Mouse (Mus musculus) lung, embryonic 14.5 days (tissue): ENCODE measurements around the gene Fgfr3. TPM values are rescaled to one million over a fixed set of nuclear protein-coding genes. Genes with fewer than 3 reads are reported as not detected.
A peak's percentile ranks its signal among the peaks of the same experiment; 100 is the strongest.

Experiments
- ATAC-seq: fragments of 200-750 bp; cut with Nextera tagmentation; 2 replicates; pipeline ENCODE4 v1.8.0; 2017; ENCODE audit warnings: mild to moderate bottlenecking, moderate TSS enrichment, moderate library complexity; ENCODE audit not compliant: insufficient read depth
- DNase-seq: peaks from one replicate; pipeline ENCODE4 v3.0.0-alpha.2; 2015
- H3K27ac ChIP-seq: fragments of 300-500 bp; sonication (generic); 2 replicates; pipeline ENCODE4 v1.5.1; 2014; ENCODE audit warnings: low read depth, mild to moderate bottlenecking, moderate library complexity
- H3K27me3 ChIP-seq: fragments of 300-500 bp; sonication (generic); 2 replicates; pipeline ENCODE4 v1.6.1; 2014; ENCODE audit warnings: low read length, control low read depth; ENCODE audit not compliant: insufficient read depth
- H3K36me3 ChIP-seq: fragments of 300-500 bp; sonication (generic); 2 replicates; pipeline ENCODE4 v1.6.1; 2014; ENCODE audit warnings: control low read depth; ENCODE audit not compliant: insufficient read depth
- H3K4me1 ChIP-seq: fragments of 300-500 bp; sonication (generic); 2 replicates; pipeline ENCODE4 v1.6.1; 2014; ENCODE audit warnings: antibody characterized with exemption, control low read depth; ENCODE audit not compliant: insufficient read depth
- H3K4me2 ChIP-seq: fragments of 300-500 bp; sonication (generic); 2 replicates; pipeline ENCODE4 v1.6.1; 2014; ENCODE audit warnings: mild to moderate bottlenecking
- H3K4me3 ChIP-seq: fragments of 300-500 bp; sonication (generic); 2 replicates; pipeline ENCODE4 v1.5.1; 2014; ENCODE audit warnings: low read depth, low read length
- H3K9ac ChIP-seq: fragments of 300-500 bp; sonication (generic); 2 replicates; pipeline ENCODE4 v1.6.1; 2014
- H3K9me3 ChIP-seq: fragments of 300-500 bp; sonication (generic); 2 replicates; pipeline ENCODE4 v1.6.1; 2016; ENCODE audit warnings: low read depth, low read length, control low read depth
- CTCF ChIP-seq: IDR thresholded peaks from 2 replicates; pipeline ENCODE4 v1.5.1; 2016; ENCODE audit warnings: antibody characterized with exemption, low read depth
- WGBS: fragments of 180-500 bp; shearing (Covaris S2); extraction: QIAGEN DNeasy Blood & Tissue Kit; methylation state at CpG from one replicate; pipeline ENCODE4 v1.1.7; 2014; 5-methylcytosine and 5-hydroxymethylcytosine counted together
- polyA plus RNA-seq: library from polyadenylated mRNA; unstranded; fragments of >200 nt; fragmentation: Nextera tagmentation; extraction: Ambion mirVana; gene quantifications from 2 replicates; pipeline ENCODE4 v1.2.1, GENCODE M21; 2014

Fgfr3 gene
- polyA plus RNA-seq, 1 experiment from 2014 or later, result 52.5 TPM

GRCm38 (mm10) chr5:33722266-33723018 is 968 bp downstream of the Fgfr3 start:
- TF ChIP-seq CTCF, result no peak; the same call in 1 of the 2 replicates
- Histone ChIP-seq H3K4me2 (peak overlapping the region; percentile 96), H3K4me1 (peaks cover 31% of the 10 kb centered on the region), H3K4me3 (peak overlapping the region; percentile 90), H3K27me3 (peaks cover 17% of the 10 kb centered on the region; the same call in 1 of the 2 replicates), H3K27ac (peak overlapping the region; percentile 72), H3K36me3 (peaks cover 11% of the 10 kb centered on the region), H3K9ac (peak overlapping the region; percentile 81), H3K9me3 (no peaks in the 10 kb centered on the region)
- peak; percentile 67 for DNase-seq
- ATAC-seq, result no peak
- under 1% methylated on average over 53 of the region's 53 CpGs for WGBS

DNA sequence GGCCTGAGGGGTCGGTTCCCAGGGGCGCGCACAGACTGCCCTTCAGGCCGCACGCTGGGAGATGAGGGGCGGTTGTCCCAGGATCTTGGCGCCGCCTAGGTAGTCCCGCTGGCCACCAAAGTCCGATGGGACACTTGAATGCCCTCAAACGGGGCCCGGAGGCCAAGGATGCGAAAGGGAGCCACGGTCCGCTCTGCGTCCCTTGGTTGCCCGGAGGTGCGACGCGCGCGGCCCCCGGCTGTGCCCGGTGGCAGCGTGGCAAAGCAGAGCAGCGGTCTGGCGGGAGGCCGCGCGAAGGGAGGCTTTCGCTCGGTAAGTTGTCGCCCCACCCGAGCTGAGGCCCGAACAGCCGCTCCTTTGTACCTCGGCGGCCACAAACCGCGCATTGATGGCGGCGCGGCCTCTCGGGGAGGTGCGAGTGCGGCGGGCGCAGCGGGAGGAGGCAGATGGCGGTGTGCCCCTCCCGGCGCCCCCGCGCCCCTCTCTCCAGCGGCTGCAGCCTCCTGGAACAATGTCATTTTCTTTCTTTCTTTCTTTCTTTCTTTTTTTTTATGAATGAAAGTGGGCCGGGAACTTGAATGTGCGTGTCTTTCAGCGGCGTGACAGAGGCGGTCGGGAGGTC is 1.7 kb downstream of the Fgfr3 start:
- no peak overlapping the region; the same call in 1 of the 2 replicates for H3K27ac ChIP-seq

GRCm38 (mm10) chr5:33723641-33724465 is 2.4 kb downstream of the Fgfr3 start:
- peak overlapping the region; percentile 96 for H3K4me2 ChIP-seq
- no peaks in the 10 kb centered on the region for H3K9me3 ChIP-seq
- TF ChIP-seq CTCF, result no peak
- H3K36me3 ChIP-seq, result peaks cover 25% of the 10 kb centered on the region
- H3K4me3 ChIP-seq, result peak overlapping the region; percentile 90
- ATAC-seq, result no peak
- WGBS, result 9% methylated on average over 36 of the region's 36 CpGs
- DNase-seq, result no peak
- peaks cover 31% of the 10 kb centered on the region for H3K4me1 ChIP-seq
- H3K27me3 ChIP-seq, result peaks cover 17% of the 10 kb centered on the region; the same call in 1 of the 2 replicates
- H3K27ac ChIP-seq, result no peak overlapping the region
- H3K9ac ChIP-seq, result peak overlapping the region; percentile 81

More for the DNA sequence above, 1.7 kb downstream of the Fgfr3 start:
- Histone ChIP-seq H3K9me3 (no peaks in the 10 kb centered on the region), H3K4me1 (peaks cover 31% of the 10 kb centered on the region), H3K36me3 (peaks cover 18% of the 10 kb centered on the region), H3K9ac (peak overlapping the region; percentile 81), H3K27me3 (peaks cover 17% of the 10 kb centered on the region; the same call in 1 of the 2 replicates), H3K4me3 (peak overlapping the region; percentile 90), H3K4me2 (peak overlapping the region; percentile 96)
- peak; percentile 36 for DNase-seq
- peak; percentile 53; the same call in 1 of the 2 replicates for TF ChIP-seq CTCF
- ATAC-seq, result no peak
- WGBS, result under 1% methylated on average over 58 of the region's 61 CpGs

GRCm38 (mm10) chr5:33726081-33726647 is 4.7 kb downstream of the Fgfr3 start:
- H3K4me1 ChIP-seq, result peaks cover 28% of the 10 kb centered on the region
- H3K4me2 ChIP-seq, result peak overlapping the region; percentile 96
- peak; percentile 42 for TF ChIP-seq CTCF
- peak; percentile 91 for DNase-seq
- H3K27ac ChIP-seq, result peak overlapping the region; percentile 81; the same call in 1 of the 2 replicates
- peaks cover 17% of the 10 kb centered on the region; the same call in 1 of the 2 replicates for H3K27me3 ChIP-seq
- peak; percentile 70 for ATAC-seq
- peaks cover 47% of the 10 kb centered on the region for H3K36me3 ChIP-seq
- H3K9ac ChIP-seq, result no peak overlapping the region
- no peak overlapping the region for H3K4me3 ChIP-seq
- 50% methylated on average over 7 of the region's 7 CpGs for WGBS
- H3K9me3 ChIP-seq, result no peaks in the 10 kb centered on the region

DNA sequence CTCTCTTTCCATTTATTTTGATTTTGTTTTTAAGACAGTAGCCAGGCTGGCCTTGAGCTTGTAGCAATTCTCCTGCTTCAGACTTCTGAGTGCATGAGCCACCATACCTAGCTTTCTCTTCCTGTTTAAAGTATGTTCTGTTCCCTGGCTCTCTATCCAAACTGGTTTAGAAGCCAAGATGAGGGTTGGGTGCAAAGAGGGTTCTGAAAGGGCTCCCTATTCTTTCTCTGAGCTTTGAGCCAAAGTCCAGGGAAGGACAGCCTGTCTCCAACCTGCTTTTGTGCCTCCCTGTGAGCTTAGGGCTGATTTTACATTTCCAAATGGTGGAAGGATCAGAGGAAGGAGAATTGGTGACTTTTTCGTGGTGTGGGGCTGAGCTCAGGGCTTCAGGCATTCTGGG is 5.4 kb downstream of the Fgfr3 start:
- ATAC-seq, result no peak
- H3K27me3 ChIP-seq, result peaks cover 17% of the 10 kb centered on the region; the same call in 1 of the 2 replicates
- no peak overlapping the region for H3K9ac ChIP-seq
- H3K4me2 ChIP-seq, result no peak overlapping the region
- peaks cover 24% of the 10 kb centered on the region for H3K4me1 ChIP-seq
- no peak for TF ChIP-seq CTCF
- H3K4me3 ChIP-seq, result no peak overlapping the region
- no peak overlapping the region for H3K27ac ChIP-seq
- no peak for DNase-seq
- H3K36me3 ChIP-seq, result peaks cover 54% of the 10 kb centered on the region
- WGBS, result 81% methylated on average over 1 of the region's 1 CpGs
- no peaks in the 10 kb centered on the region for H3K9me3 ChIP-seq

DNA sequence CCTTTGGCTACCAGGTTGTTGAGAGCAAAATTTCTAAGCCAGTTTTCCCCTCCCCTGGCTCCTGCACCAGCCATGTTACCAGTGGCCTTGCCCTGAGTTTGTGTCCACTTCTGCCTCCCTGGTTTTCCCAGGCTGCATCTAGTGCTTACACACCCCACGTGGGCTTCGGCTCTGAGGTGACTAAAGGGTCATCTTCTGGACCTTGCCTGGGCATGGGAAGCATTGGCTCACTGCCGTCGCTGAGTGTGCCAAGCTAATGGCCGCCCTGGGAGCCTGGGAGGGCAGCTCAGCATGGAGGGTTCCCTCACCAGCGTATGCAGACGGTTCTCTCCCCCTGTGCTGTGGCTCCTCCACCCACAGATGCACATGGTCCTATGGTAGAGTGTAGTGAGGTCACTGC is 7.4 kb downstream of the Fgfr3 start:
- WGBS, result 82% methylated on average over 7 of the region's 7 CpGs
- no peak for TF ChIP-seq CTCF
- no peak for DNase-seq
- H3K4me1 ChIP-seq, result peaks cover 23% of the 10 kb centered on the region
- H3K9me3 ChIP-seq, result no peaks in the 10 kb centered on the region
- H3K4me2 ChIP-seq, result no peak overlapping the region
- H3K9ac ChIP-seq, result no peak overlapping the region
- H3K27me3 ChIP-seq, result peaks cover 4% of the 10 kb centered on the region; the same call in 1 of the 2 replicates
- no peak overlapping the region for H3K27ac ChIP-seq
- H3K36me3 ChIP-seq, result peaks cover 73% of the 10 kb centered on the region
- no peak overlapping the region for H3K4me3 ChIP-seq
- ATAC-seq, result no peak
